Mouse (Mus musculus) brown adipose tissue, adult 24 weeks (tissue): ENCODE results near the gene Idi2. TPM values are rescaled to one million over a fixed set of nuclear protein-coding genes. Genes with fewer than 3 reads are reported as not detected.
"Not testable (repeated sequence)": the region's sequence is repeated elsewhere in the genome, so short reads cannot be mapped to it uniquely, and the experiment has no call there.

ENCODE experiments used
- H3K27ac ChIP-seq: fragments of 200-500 bp; replicated peaks from 2 replicates; pipeline ENCODE4 v1.5.1; 2012; ENCODE audit warnings: low read depth, mild to moderate bottlenecking, low read length
- H3K4me1 ChIP-seq: fragments of 200-500 bp; 2 replicates; pipeline ENCODE4 v1.6.1; 2012; ENCODE audit warnings: low read length, mixed read lengths; ENCODE audit not compliant: control insufficient read depth, insufficient read depth, insufficient read length
- H3K4me3 ChIP-seq: fragments of 200-500 bp; 2 replicates; pipeline ENCODE4 v1.5.1; 2012; ENCODE audit warnings: low read depth, mild to moderate bottlenecking, low read length, moderate library complexity; ENCODE audit not compliant: insufficient read depth
- polyA plus RNA-seq: library from polyadenylated mRNA; stranded (reverse); fragments of >200 nt; gene quantifications from 2 replicates; pipeline ENCODE4 v1.2.4, GENCODE M21; 2012; ENCODE audit not compliant: missing spikeins, insufficient read depth, insufficient read length

The Idi2 gene
- polyA plus RNA-seq, 1 experiment, result not detected

GRCm38 (mm10) chr13:8967742-8968141 lies 15.1 kb downstream of the Idi2 start:
- Histone ChIP-seq H3K4me3 (no peak overlapping the region), H3K27ac (no peak overlapping the region), H3K4me1 (no peaks in the 10 kb centered on the region)

GRCm38 (mm10) chr13:8972369-8972768 lies 19.7 kb downstream of the Idi2 start:
- Histone ChIP-seq H3K4me1 (no peaks in the 10 kb centered on the region), H3K27ac (no peak overlapping the region), H3K4me3 (no peak overlapping the region)

GRCm38 (mm10) chr13:8972972-8973371 lies 20.3 kb downstream of the Idi2 start:
- no peak overlapping the region for H3K27ac ChIP-seq
- H3K4me1 ChIP-seq, result no peaks in the 10 kb centered on the region
- H3K4me3 ChIP-seq, result no peak overlapping the region

- H3K4me1 ChIP-seq, result no peaks in the 10 kb centered on the region
Observed at GRCm38 (mm10) chr13:8992231-8992630, 39.6 kb downstream of the Idi2 start.

GRCm38 (mm10) chr13:8995159-8995989 lies 42.7 kb downstream of the Idi2 start:
- H3K4me1 ChIP-seq, result no peaks in the 10 kb centered on the region
- peak overlapping the region; percentile 80 for H3K27ac ChIP-seq
- H3K4me3 ChIP-seq, result peak overlapping the region; percentile 94

More at GRCm38 (mm10) chr13:8992231-8992630, 39.6 kb downstream of the Idi2 start:
- H3K4me3 ChIP-seq, result no peak overlapping the region
- H3K27ac ChIP-seq, result no peak overlapping the region

GRCm38 (mm10) chr13:8995990-8996786 lies 43.5 kb downstream of the Idi2 start, which contains the start of gene Gtpbp4:
Gene Gtpbp4 (minus strand): TSS chr13:8996083.
- no peaks in the 10 kb centered on the region for H3K4me1 ChIP-seq
- H3K4me3 ChIP-seq, result peak within 1 kb of the TSS; percentile 94
- peak within 1 kb of the TSS; percentile 92 for H3K27ac ChIP-seq

- H3K27ac ChIP-seq, H3K4me1 ChIP-seq, H3K4me3 ChIP-seq: not testable (repeated sequence)
Observed at GRCm38 (mm10) chr13:8997221-8997620, 44.6 kb downstream of the Idi2 start.

GRCm38 (mm10) chr13:8999464-8999863 lies 46.8 kb downstream of the Idi2 start:
- no peak overlapping the region for H3K4me3 ChIP-seq
- no peaks in the 10 kb centered on the region for H3K4me1 ChIP-seq
- H3K27ac ChIP-seq, result no peak overlapping the region

GRCm38 (mm10) chr13:9003306-9003705 lies 50.6 kb downstream of the Idi2 start:
- Histone ChIP-seq H3K4me3 (no peak overlapping the region), H3K27ac (no peak overlapping the region), H3K4me1 (no peaks in the 10 kb centered on the region)

Other genes with a start within 250 kb of the Idi2 start
- gene Wdr37, start 81.0 kb upstream of the Idi2 start, polyA plus RNA-seq, result 13.1 and 15.3 TPM in 2 replicates
- gene Idi1, start 67.4 kb upstream of the Idi2 start, polyA plus RNA-seq, result 64.6 and 96.8 TPM in 2 replicates
- gene Gm9745, start 4.6 kb upstream of the Idi2 start, polyA plus RNA-seq, result not detected in 2 replicates
- 25.7 and 28.7 TPM in 2 replicates for gene Gtpbp4, start 43.2 kb downstream of the Idi2 start, polyA plus RNA-seq
- gene Larp4b, start 141.0 kb downstream of the Idi2 start, polyA plus RNA-seq, result 24.5 and 24.6 TPM in 2 replicates